Mouse (Mus musculus): ENCODE measurements around the gene Nbas. TPM values are rescaled to one million over a fixed set of nuclear protein-coding genes. Genes with fewer than 3 reads are reported as not detected.

Nbas gene
- polyA plus RNA-seq, 1 experiment = 10.5 TPM

DNA sequence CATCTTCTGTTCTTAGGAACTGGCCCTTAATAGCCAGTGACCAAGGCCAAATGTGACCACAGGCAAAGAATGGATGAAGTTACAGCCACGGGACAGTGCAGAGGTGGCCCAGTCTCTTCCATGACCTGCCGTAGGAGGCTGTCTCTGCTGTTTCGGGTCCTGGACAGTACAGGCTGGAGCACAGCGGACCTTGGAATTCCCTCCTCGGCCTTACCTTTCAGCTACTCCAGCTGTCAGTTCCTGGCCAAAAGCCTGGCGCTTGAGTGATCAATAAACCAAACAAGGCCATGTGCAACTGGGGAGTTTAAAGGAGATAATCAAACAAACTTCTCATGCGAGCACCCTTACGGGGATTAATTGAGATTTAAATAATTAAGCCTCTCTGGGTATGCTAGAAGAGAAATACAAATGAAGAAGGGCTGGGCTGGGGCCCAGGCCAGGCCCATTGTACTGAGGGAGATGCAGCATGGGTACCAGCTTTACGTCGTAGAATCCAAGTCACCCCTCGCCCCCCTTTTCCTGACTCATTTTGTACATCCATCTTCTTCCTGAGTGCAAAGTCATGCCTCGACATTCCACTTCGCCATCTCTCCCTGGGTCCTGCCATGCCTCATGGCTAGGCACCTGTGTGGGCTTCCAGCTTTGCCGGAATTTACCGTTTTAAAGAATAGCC lies 353.4 kb downstream of the Nbas start:
- TF ChIP-seq MYOD1 (IDR thresholded peaks at IDR 0.05; ENCODE audit: control insufficient read depth, insufficient read length, low read depth) = no peak
- TF ChIP-seq FOSL1 (IDR thresholded peaks at IDR 0.05; ENCODE audit: insufficient read depth, low read length, poor library complexity, severe bottlenecking) = no peak
- no peak for TF ChIP-seq CEBPB (IDR thresholded peaks at IDR 0.05; ENCODE audit: low read depth)
- TF ChIP-seq USF1 (IDR thresholded peaks at IDR 0.05; ENCODE audit: low read depth) = no peak
- TF ChIP-seq MYOG (IDR thresholded peaks at IDR 0.05; ENCODE audit: control insufficient read depth, extremely low read depth, insufficient read length) = no peak
- no peak for TF ChIP-seq MAX (IDR thresholded peaks at IDR 0.05)
- TF ChIP-seq CTCF (IDR thresholded peaks at IDR 0.05; ENCODE audit: control insufficient read depth, insufficient read depth, insufficient read length) = no peak
- H3K27me3 ChIP-seq (ENCODE audit: control insufficient read depth, insufficient read depth, insufficient read length) = peaks cover 7% of the 10 kb centered on the region
- H3K4me3 ChIP-seq (ENCODE audit: insufficient read depth, poor library complexity, severe bottlenecking) = no peak overlapping the region
- H3K79me2 ChIP-seq (ENCODE audit: control insufficient read depth, insufficient read depth) = no peaks in the 10 kb centered on the region
- H3ac ChIP-seq (ENCODE audit: control insufficient read depth, insufficient read length, low read depth) = no peak overlapping the region
- H3K79me3 ChIP-seq (ENCODE audit: low read depth) = no peaks in the 10 kb centered on the region
- H3K36me3 ChIP-seq (ENCODE audit: control insufficient read depth, insufficient read depth) = no peaks in the 10 kb centered on the region

DNA sequence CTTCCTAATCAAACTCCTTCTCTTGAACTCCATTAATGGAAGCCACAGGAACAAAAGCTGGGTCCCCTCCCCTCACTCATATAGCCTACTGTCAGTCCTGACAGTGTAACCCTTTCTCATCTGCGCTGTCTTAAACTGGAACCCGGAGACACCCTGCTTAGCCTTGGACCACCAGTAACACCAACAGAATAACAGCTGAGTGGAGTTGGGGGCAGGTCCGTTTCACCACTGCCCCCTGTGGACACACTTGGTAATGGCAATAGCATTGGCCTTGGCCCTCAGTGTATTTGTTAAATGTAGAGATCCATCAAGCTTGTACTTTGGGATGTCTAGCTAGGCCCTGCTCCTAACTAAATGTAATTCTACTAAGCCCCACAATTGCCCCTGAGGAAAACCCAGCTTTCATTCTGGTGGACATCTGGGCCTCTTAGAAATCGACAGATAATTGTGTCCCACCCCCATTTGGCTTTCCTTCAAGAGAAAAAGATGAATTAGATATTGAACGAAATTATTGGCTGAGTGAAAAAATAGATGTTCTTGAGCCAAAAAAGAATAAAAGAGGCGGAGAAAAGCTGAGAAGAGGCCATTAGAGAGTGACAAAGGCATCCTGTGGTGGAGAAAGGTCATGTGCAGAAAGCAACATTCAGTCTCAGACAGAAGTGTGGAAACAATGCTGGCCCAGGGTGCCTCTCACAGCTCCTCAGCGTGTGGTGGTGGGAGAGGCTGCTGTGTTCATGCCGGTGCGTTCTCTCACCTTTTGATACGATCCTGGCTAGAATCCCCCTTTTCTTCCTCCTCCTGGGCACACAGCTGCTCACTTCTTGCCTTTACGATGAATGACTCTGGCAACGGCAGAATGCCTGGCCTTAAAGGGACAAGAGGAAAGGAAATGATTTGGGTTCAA lies 358.1 kb downstream of the Nbas start:
- Histone ChIP-seq H3K79me2 (ENCODE audit: control insufficient read depth, insufficient read depth) (no peaks in the 10 kb centered on the region), H3K36me3 (ENCODE audit: control insufficient read depth, insufficient read depth) (no peaks in the 10 kb centered on the region), H3K27me3 (ENCODE audit: control insufficient read depth, insufficient read depth, insufficient read length) (peaks cover 7% of the 10 kb centered on the region), H3K79me3 (ENCODE audit: low read depth) (no peaks in the 10 kb centered on the region), H3ac (ENCODE audit: control insufficient read depth, insufficient read length, low read depth) (no peak overlapping the region), H3K4me3 (ENCODE audit: insufficient read depth, poor library complexity, severe bottlenecking) (no peak overlapping the region)
- no peak for TF ChIP-seq MYOD1 (IDR thresholded peaks at IDR 0.05; ENCODE audit: control insufficient read depth, insufficient read length, low read depth)
- no peak for TF ChIP-seq MAX (IDR thresholded peaks at IDR 0.05)
- no peak for TF ChIP-seq FOSL1 (IDR thresholded peaks at IDR 0.05; ENCODE audit: insufficient read depth, low read length, poor library complexity, severe bottlenecking)
- TF ChIP-seq USF1 (IDR thresholded peaks at IDR 0.05; ENCODE audit: low read depth) = no peak
- TF ChIP-seq CTCF (IDR thresholded peaks at IDR 0.05; ENCODE audit: control insufficient read depth, insufficient read depth, insufficient read length) = no peak
- TF ChIP-seq MYOG (IDR thresholded peaks at IDR 0.05; ENCODE audit: control insufficient read depth, extremely low read depth, insufficient read length) = no peak
- no peak for TF ChIP-seq CEBPB (IDR thresholded peaks at IDR 0.05; ENCODE audit: low read depth)

Other genes starting within 250 kb of the Nbas start
- 43.0 TPM for gene Ddx1, start 19.9 kb upstream of the Nbas start, polyA plus RNA-seq (2012; fragmentation: generic; extraction: Trizol)

Data from C2C12 (cell line).